Mouse (Mus musculus) cerebellum, adult 11-12 months (tissue): Measurements from ENCODE around the gene Catsper2.

ENCODE experiments used
- DNase-seq: peaks from one replicate; pipeline ENCODE4 v3.0.0; 2022

Catsper2 gene

GRCm38 (mm10) chr2:121413387-121414042 lies at the start of gene Catsper2, which contains the start of gene Pdia3:
Catsper2 (minus strand) TSS chr2:121413792.
Pdia3 (plus strand) TSS chr2:121413775.
- DNase-seq = peak; percentile 95

- no peak for DNase-seq
Measured at GRCm38 (mm10) chr2:121460071-121460470, 46.5 kb upstream of the Catsper2 start.

- DNase-seq = peak; percentile 70
Measured at GRCm38 (mm10) chr2:121456692-121457642, 43.4 kb upstream of the Catsper2 start, which contains the start of gene Serinc4. Serinc4 (minus strand) TSS chr2:121456781.

- DNase-seq = no peak
Measured at GRCm38 (mm10) chr2:121455534-121455933, 41.9 kb upstream of the Catsper2 start.

- no peak for DNase-seq
Measured at GRCm38 (mm10) chr2:121453917-121454316, 40.3 kb upstream of the Catsper2 start.

- no peak for DNase-seq
Measured at GRCm38 (mm10) chr2:121452990-121453389, 39.4 kb upstream of the Catsper2 start, which contains the start of gene Hypk. Hypk (plus strand) TSS chr2:121453290.

GRCm38 (mm10) chr2:121452361-121452760 lies 38.8 kb upstream of the Catsper2 start:
- DNase-seq = no peak

- no peak for DNase-seq
Measured at GRCm38 (mm10) chr2:121450093-121450492, 36.5 kb upstream of the Catsper2 start.

- DNase-seq = no peak
Measured at GRCm38 (mm10) chr2:121449545-121450011, 36.0 kb upstream of the Catsper2 start.

GRCm38 (mm10) chr2:121448739-121449535 lies 35.3 kb upstream of the Catsper2 start, which contains the start of gene Serf2:
Serf2 (plus strand) TSS chr2:121449195.
- DNase-seq = peak; percentile 100

GRCm38 (mm10) chr2:121448136-121448535 lies 34.5 kb upstream of the Catsper2 start:
- DNase-seq = no peak

- DNase-seq = no peak
Measured at GRCm38 (mm10) chr2:121447006-121447405, 33.4 kb upstream of the Catsper2 start.

GRCm38 (mm10) chr2:121446506-121446905 lies 32.9 kb upstream of the Catsper2 start:
- DNase-seq = no peak

GRCm38 (mm10) chr2:121445117-121445516 lies 31.5 kb upstream of the Catsper2 start:
- DNase-seq = no peak

- DNase-seq = no peak
Measured at GRCm38 (mm10) chr2:121444178-121444577, 30.6 kb upstream of the Catsper2 start, which contains the start of gene Ell3. Ell3 (minus strand) TSS chr2:121444278.

GRCm38 (mm10) chr2:121443068-121443349 lies 29.4 kb upstream of the Catsper2 start:
- peak; percentile 24 for DNase-seq

GRCm38 (mm10) chr2:121442259-121443067 lies 28.9 kb upstream of the Catsper2 start:
- peak; percentile 44 for DNase-seq

- no peak for DNase-seq
Measured at GRCm38 (mm10) chr2:121441800-121442199, 28.2 kb upstream of the Catsper2 start.

- DNase-seq = no peak
Measured at GRCm38 (mm10) chr2:121440834-121441605, 27.4 kb upstream of the Catsper2 start.

GRCm38 (mm10) chr2:121439746-121440145 lies 26.2 kb upstream of the Catsper2 start:
- no peak for DNase-seq

- DNase-seq = no peak
Measured at GRCm38 (mm10) chr2:121434854-121435253, 21.3 kb upstream of the Catsper2 start.
